Mouse (Mus musculus): ENCODE results near the gene Erp29. TPM values are rescaled to one million over a fixed set of nuclear protein-coding genes. Genes with fewer than 3 reads are reported as not detected.
"Not testable (repeated sequence)": the region's sequence is repeated elsewhere in the genome, so short reads cannot be mapped to it uniquely, and the experiment has no call there.

Gene Erp29
- 100 to 1,000 TPM; 129 to 136 TPM for total RNA-seq (2021)
- long read RNA-seq, experiment 1, full-length matches to known transcripts: 33 of 39 reads
- long read RNA-seq, experiment 1, partial matches to known transcripts: 0 of 39 reads
- long read RNA-seq, experiment 1, other reads (novel, unspliced or antisense): 6 of 39 reads
- long read RNA-seq, experiment 2, full-length matches to known transcripts: 26 of 32 reads
- long read RNA-seq, experiment 2, partial matches to known transcripts: 1 of 32 reads
- long read RNA-seq, experiment 2, other reads (novel, unspliced or antisense): 5 of 32 reads

GRCm38 (mm10) chr5:121452026-121452869 lies at the start of gene Erp29:
TSS of gene Erp29 (minus strand) at chr5:121452506.
- intact Hi-C loops (cut with DNase I): no loop called here
- H3K27ac ChIP-seq: peak within 1 kb of the TSS; percentile 99
- peak; percentile 99 for DNase-seq (ENCODE audit: extremely low spot score in 1 of 2, low spot score in 2 of 2)
- TF ChIP-seq CTCF (IDR thresholded peaks at IDR 0.05): peak; percentile 10; the same call in 1 of the 2 replicates
- H3K4me3 ChIP-seq: peak within 1 kb of the TSS; percentile 67

- H3K4me3 ChIP-seq; H3K27ac ChIP-seq; DNase-seq (ENCODE audit: extremely low spot score in 1 of 2, low spot score in 2 of 2); intact Hi-C loops (cut with DNase I): not testable (repeated sequence)
Measured at GRCm38 (mm10) chr5:121501424-121501996, 49.2 kb upstream of the Erp29 start.

GRCm38 (mm10) chr5:121500719-121501118 lies 48.4 kb upstream of the Erp29 start:
- TF ChIP-seq CTCF (IDR thresholded peaks at IDR 0.05): no peak
- DNase-seq (ENCODE audit: extremely low spot score in 1 of 2, low spot score in 2 of 2): no peak
- intact Hi-C loops (cut with DNase I): no loop called here
- H3K4me3 ChIP-seq: no peak overlapping the region
- no peak overlapping the region for H3K27ac ChIP-seq

GRCm38 (mm10) chr5:121493305-121493704 lies 41.0 kb upstream of the Erp29 start:
- peak in 1 of 2 experiments; percentile 64 for DNase-seq (ENCODE audit: extremely low spot score in 1 of 2, low spot score in 2 of 2)
- intact Hi-C loops (cut with DNase I): no loop called here
- no peak for TF ChIP-seq CTCF (IDR thresholded peaks at IDR 0.05)
- no peak overlapping the region for H3K27ac ChIP-seq
- H3K4me3 ChIP-seq: no peak overlapping the region

GRCm38 (mm10) chr5:121484801-121485200 lies 32.5 kb upstream of the Erp29 start:
- Histone ChIP-seq H3K27ac (no peak overlapping the region), H3K4me3 (no peak overlapping the region)
- intact Hi-C loops (cut with DNase I): no loop called here
- DNase-seq (ENCODE audit: extremely low spot score in 1 of 2, low spot score in 2 of 2): no peak
- no peak for TF ChIP-seq CTCF (IDR thresholded peaks at IDR 0.05)

GRCm38 (mm10) chr5:121477680-121478079 lies 25.4 kb upstream of the Erp29 start:
- Histone ChIP-seq H3K27ac (no peak overlapping the region), H3K4me3 (no peak overlapping the region)
- intact Hi-C loops (cut with DNase I): no loop called here
- peak; percentile 81 for TF ChIP-seq CTCF (IDR thresholded peaks at IDR 0.05)
- no peak for DNase-seq (ENCODE audit: extremely low spot score in 1 of 2, low spot score in 2 of 2)

GRCm38 (mm10) chr5:121476040-121476439 lies 23.7 kb upstream of the Erp29 start:
- H3K27ac ChIP-seq: no peak overlapping the region
- intact Hi-C loops (cut with DNase I): no loop called here
- DNase-seq (ENCODE audit: extremely low spot score in 1 of 2, low spot score in 2 of 2): no peak
- TF ChIP-seq CTCF (IDR thresholded peaks at IDR 0.05): no peak
- no peak overlapping the region for H3K4me3 ChIP-seq

GRCm38 (mm10) chr5:121474610-121475009 lies 22.3 kb upstream of the Erp29 start:
- intact Hi-C loops (cut with DNase I): no loop called here

GRCm38 (mm10) chr5:121472411-121472810 lies 20.1 kb upstream of the Erp29 start:
- no peak overlapping the region for H3K4me3 ChIP-seq
- DNase-seq (ENCODE audit: extremely low spot score in 1 of 2, low spot score in 2 of 2): no peak
- H3K27ac ChIP-seq: no peak overlapping the region
- intact Hi-C loops (cut with DNase I): no loop called here
- TF ChIP-seq CTCF (IDR thresholded peaks at IDR 0.05): no peak

More at GRCm38 (mm10) chr5:121474610-121475009, 22.3 kb upstream of the Erp29 start:
- no peak for DNase-seq (ENCODE audit: extremely low spot score in 1 of 2, low spot score in 2 of 2)
- TF ChIP-seq CTCF (IDR thresholded peaks at IDR 0.05): no peak
- Histone ChIP-seq H3K27ac (no peak overlapping the region), H3K4me3 (no peak overlapping the region)

- Histone ChIP-seq H3K27ac (no peak overlapping the region), H3K4me3 (no peak overlapping the region)
- intact Hi-C loops (cut with DNase I): no loop called here
- DNase-seq (ENCODE audit: extremely low spot score in 1 of 2, low spot score in 2 of 2): no peak
- no peak for TF ChIP-seq CTCF (IDR thresholded peaks at IDR 0.05)
Measured at GRCm38 (mm10) chr5:121469566-121469965, 17.3 kb upstream of the Erp29 start.

GRCm38 (mm10) chr5:121463601-121464250 lies 11.4 kb upstream of the Erp29 start:
- DNase-seq (ENCODE audit: extremely low spot score in 1 of 2, low spot score in 2 of 2): no peak
- no peak for TF ChIP-seq CTCF (IDR thresholded peaks at IDR 0.05)
- intact Hi-C loops (cut with DNase I): no loop called here
- H3K27ac ChIP-seq: no peak overlapping the region
- H3K4me3 ChIP-seq: no peak overlapping the region

GRCm38 (mm10) chr5:121462967-121463366 lies 10.7 kb upstream of the Erp29 start:
- H3K4me3 ChIP-seq: no peak overlapping the region
- H3K27ac ChIP-seq: no peak overlapping the region
- DNase-seq (ENCODE audit: extremely low spot score in 1 of 2, low spot score in 2 of 2): no peak
- no peak for TF ChIP-seq CTCF (IDR thresholded peaks at IDR 0.05)
- intact Hi-C loops (cut with DNase I): no loop called here

Measured in left cerebral cortex, adult 2 months (tissue).